Mouse (Mus musculus): Measurements from ENCODE around the gene Smyd4. TPM values are rescaled to one million over a fixed set of nuclear protein-coding genes. Genes with fewer than 3 reads are reported as not detected.
"Not testable (repeated sequence)": the region's sequence is repeated elsewhere in the genome, so short reads cannot be mapped to it uniquely, and the experiment has no call there.

Gene Smyd4
- total RNA-seq, 2 experiments from 2014 or later = 13.7 to 17.5 TPM

DNA sequence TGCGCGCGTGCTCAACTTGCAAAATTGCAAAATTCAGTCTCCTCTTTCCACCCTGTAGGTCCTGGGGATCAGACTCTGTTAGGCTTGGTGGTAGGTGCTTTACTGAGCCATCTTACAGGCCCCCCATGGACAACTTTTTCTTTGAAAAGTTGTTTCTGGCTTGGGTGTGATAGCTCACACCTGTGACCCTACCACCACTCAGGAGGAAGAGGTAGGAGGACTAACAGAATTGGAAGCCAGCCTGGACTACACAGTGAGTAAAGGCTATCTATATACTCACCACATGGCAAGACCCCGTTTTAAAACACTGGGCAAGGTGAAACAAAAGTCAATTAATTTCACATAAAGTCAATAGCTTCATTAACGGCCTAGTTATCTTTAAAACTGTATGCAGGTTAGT lies 3.5 kb upstream of the Smyd4 start:
- no peak for DNase-seq (ENCODE audit: low spot score in 2 of 2)

GRCm38 (mm10) chr11:75346556-75347187 lies 1.6 kb upstream of the Smyd4 start:
- no peak for DNase-seq (ENCODE audit: low spot score in 2 of 2)

GRCm38 (mm10) chr11:75347188-75347585 lies 1.0 kb upstream of the Smyd4 start:
- no peak for DNase-seq (ENCODE audit: low spot score in 2 of 2)

DNA sequence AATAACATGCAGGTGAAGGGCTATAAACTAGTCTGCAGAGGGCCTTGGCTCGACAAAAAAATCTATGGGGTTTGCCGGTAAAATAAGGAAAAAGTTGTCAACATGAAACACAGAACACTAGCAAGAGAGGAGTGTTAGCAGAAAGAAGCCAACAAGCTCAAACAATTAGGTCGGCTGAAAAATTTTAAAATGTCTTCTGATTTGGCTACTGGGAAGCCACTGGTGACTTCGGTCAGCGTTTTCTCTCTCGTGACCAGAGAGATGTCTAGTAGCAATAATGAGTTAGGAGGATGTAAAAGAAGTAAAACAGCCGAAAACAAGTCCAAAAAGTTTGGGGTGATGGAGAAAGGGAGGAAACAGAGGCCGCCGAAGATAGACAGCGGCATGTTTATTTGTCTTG lies 637 bp upstream of the Smyd4 start:
- DNase-seq (ENCODE audit: low spot score in 2 of 2) = no peak

DNA sequence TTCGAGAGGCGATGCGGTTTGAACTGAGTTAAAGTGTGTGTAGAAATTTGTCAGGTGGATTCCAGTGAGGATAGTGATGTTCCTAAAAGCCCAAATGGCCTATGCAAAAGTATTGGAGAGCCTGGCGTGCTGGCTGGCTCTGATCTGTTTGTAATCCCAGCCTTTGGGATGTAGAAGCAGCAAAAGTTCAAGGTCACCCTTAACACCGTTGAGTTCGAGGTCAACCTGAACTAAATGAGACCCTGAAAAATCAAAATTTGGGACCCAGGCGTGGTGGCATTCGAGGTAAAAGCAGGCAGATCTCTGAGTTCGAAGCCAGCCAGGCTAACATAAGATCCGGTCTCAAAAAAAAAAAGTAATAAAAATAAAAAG lies 643 bp downstream of the Smyd4 start:
- no peak for DNase-seq (ENCODE audit: low spot score in 2 of 2)

DNA sequence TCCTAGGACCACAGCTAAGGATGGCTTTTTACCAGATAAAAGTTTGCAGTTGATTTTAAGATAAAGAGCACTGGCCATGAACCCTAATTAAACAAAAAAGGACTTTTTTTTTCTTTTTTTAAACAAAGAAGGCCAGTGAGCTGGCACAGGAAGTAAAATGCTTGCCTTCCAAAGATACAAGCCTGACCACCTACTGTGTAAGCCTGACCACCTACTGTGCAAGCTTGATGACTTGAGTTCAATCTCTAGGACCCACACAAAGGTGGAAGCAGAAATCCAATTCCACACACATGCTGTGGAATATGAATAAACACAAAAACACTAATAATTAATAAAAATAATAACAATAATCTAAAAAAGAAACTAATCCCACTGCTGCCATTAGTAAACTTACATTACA lies 3.0 kb downstream of the Smyd4 start:
- DNase-seq (ENCODE audit: low spot score in 2 of 2) = no peak

GRCm38 (mm10) chr11:75355475-75355874 lies 7.2 kb downstream of the Smyd4 start:
- DNase-seq (ENCODE audit: low spot score in 2 of 2) = no peak

GRCm38 (mm10) chr11:75377125-75377524 lies 28.9 kb downstream of the Smyd4 start:
- no peak for DNase-seq (ENCODE audit: low spot score in 2 of 2)

DNA sequence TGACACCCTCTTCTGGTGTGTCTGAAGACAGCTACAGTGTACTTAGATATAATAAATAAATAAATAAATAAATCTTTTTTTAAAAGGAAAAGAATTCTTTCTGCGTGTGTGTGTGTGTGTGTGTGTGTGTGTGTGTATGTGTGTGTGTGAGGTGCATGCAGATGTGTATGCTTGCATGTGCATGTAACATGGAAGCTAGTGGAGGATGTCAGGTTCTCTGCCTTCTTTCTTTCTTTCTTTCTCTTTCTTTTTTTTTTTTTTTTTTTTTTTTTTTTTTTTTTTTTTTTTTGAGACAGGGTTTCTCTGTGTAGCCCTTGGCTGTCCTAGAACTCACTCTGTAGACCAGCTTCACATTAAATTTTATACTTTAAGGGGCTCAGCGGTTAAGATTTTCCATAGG lies 30.6 kb downstream of the Smyd4 start:
- DNase-seq (ENCODE audit: low spot score in 2 of 2) = not testable (repeated sequence)

- not testable (repeated sequence) for DNase-seq (ENCODE audit: low spot score in 2 of 2)
These were observed 35.3 kb downstream of the Smyd4 start for GRCm38 (mm10) chr11:75383529-75383928.

- no peak for DNase-seq (ENCODE audit: low spot score in 2 of 2)
These were observed 47.4 kb downstream of the Smyd4 start for GRCm38 (mm10) chr11:75395611-75396010.

DNA sequence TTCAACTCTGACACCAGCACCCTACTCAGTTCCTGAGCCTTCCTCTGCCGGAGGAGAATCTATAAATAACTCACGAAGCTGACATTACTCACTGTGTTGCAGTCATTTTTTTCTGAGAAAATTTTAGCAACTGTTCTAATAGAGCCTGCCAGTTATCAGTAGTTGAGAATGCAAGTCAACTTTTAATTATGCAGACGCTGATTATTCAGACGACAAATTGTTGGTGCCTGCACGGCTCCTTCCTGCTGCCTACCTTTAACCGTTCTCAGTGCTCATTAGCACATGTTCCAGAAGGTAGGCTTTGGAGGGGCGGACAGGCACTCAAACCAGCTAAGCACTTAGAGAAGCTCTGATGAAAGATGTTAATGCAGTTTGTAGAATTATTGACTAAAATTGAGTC lies 49.2 kb downstream of the Smyd4 start:
- DNase-seq (ENCODE audit: low spot score in 2 of 2) = no peak

DNA sequence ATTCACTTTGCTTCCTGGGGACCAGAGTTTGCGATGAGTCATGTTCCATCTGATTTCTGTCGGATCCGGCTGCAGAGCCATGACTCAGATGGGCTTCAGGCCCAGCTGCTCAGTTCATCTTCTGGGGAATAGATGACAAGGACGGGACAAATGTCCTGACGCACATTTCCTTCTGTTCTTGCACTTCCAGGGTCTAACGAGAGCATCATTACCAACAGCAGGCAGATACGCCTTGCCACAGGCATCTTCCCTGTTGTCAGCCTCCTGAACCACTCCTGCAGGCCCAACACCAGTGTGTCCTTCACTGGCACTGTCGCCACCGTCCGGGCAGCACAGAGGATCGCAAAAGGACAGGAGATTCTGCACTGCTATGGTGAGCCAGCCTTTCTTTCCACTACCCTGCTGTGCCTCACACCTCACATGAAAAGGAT lies 51.2 kb downstream of the Smyd4 start:
- DNase-seq (ENCODE audit: low spot score in 2 of 2) = peak; percentile 49 to 56

GRCm38 (mm10) chr11:75400099-75400498 lies 51.9 kb downstream of the Smyd4 start:
- DNase-seq (ENCODE audit: low spot score in 2 of 2) = peak in 1 of 2 experiments; percentile 18

- DNase-seq (ENCODE audit: low spot score in 2 of 2) = peak; percentile 32 to 47
These were observed 54.0 kb downstream of the Smyd4 start for GRCm38 (mm10) chr11:75402271-75402690.

GRCm38 (mm10) chr11:75403301-75404052 lies 55.2 kb downstream of the Smyd4 start:
- no peak for DNase-seq (ENCODE audit: low spot score in 2 of 2)

GRCm38 (mm10) chr11:75404801-75405200 lies 56.6 kb downstream of the Smyd4 start:
- no peak for DNase-seq (ENCODE audit: low spot score in 2 of 2)

DNA sequence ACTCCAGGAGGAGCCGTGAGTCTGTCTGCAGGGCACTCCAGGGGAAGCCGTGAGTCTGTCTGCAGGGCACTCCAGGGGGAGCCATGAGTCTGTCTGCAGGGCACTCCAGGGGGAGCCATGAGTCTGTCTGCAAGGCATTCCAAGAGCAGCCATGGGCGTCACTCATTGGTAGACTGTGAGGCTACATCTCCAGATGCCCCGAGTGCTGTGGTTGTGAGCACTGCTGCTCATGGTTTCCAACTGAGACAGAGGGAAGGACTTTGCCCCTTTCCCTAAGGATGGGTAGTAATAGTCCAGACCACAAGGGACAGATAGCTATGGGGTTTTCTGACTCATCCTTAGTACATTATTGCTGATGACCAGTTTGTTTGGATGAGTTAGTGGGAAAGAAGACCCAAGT lies 57.9 kb downstream of the Smyd4 start:
- no peak for DNase-seq (ENCODE audit: low spot score in 2 of 2)

DNA sequence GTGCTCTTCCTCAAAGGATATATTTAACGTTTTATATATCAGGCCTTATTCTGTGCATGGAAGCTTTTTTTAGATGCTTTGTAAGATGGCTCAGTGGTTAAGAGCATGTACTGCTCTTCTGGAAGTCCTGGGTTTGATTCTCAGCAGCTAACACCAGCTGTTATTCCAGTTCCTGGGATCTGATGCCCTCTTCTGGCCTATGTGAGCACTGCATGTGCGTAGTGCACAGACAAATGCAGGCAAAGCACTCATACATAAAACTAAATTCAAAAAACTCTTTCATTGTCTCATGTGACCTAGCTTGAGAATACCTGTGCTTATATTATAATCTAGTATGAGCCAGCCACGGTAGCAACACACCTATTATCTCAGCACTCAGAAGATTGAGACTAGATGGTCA lies 58.6 kb downstream of the Smyd4 start:
- DNase-seq (ENCODE audit: low spot score in 2 of 2) = peak in 1 of 2 experiments; percentile 45

GRCm38 (mm10) chr11:75409679-75410575 lies 61.7 kb downstream of the Smyd4 start:
- DNase-seq (ENCODE audit: low spot score in 2 of 2) = no peak

DNA sequence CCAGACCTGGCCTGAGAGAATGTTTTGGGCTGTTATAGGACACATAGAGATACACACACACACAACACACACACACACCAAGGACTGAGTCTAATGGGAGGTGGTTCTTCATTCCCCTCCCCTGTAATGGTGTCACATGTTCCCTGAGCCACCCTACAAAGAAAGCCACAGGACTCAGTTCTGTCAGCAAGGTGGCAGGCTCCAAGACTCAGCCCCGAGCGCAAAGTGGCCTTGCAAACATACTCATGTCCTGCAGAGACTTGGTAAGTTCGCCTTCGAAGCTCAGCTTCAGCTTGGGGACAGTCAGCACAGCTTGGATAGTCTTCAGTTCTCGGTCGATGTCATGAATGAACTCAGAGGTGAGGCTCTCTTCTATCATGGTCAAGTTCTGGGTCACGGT lies 62.4 kb downstream of the Smyd4 start:
- no peak for DNase-seq (ENCODE audit: low spot score in 2 of 2)

DNA sequence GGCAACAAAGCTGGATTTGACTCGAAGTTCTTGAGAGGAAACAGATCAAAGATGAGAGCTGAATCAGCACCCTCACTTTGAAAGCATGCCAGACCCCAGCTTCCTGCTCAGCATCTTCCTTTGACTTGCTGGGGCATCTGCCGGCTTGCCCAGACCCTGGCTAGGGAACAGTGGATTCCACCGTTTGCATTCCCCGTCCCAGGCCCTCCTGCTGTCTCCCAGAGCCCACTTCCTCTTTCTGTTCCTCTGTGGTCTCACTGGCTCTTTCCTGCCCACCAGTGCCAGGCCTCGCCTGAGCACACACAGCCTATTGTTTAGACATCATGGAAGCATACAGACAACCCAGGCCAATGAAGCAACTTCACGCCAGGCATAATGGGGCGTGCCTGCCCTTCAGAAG lies 66.9 kb downstream of the Smyd4 start:
- DNase-seq (ENCODE audit: low spot score in 2 of 2) = no peak
